ENCODE assay signal across 9 mouse cellular contexts in genomic region chr10:79840091-79840490, GRCm38 (mm10). TPM values are rescaled to one million over a fixed set of nuclear protein-coding genes. Genes with fewer than 3 reads are reported as not detected.
DNase-seq lines count a peak whose midpoint lies in the region; ATAC-seq and TF ChIP-seq lines count a peak whose summit lies in the region.
"Had no signal": no experiment of that assay in that cellular context is flagged by ENCODE, and none has a peak within 500 bp of the region (broad histone marks: within the 10 kb centered on the region; RNA-seq: fewer than 3 reads in every experiment).

No protein-coding gene starts in this region.

- no peak for TF ChIP-seq CTCF in heart, adult 2 months (IDR thresholded peaks at IDR 0.05)
- no peak for TF ChIP-seq CTCF in lung, postnatal 0 days (IDR thresholded peaks at IDR 0.05)

- WGBS in heart, adult 2 months, result 93% methylated on average over 3 of the region's 3 CpGs
- WGBS in lung, postnatal 0 days, result 89% methylated on average over 3 of the region's 3 CpGs
- WGBS in limb, embryonic 10.5 days, result 88% methylated on average over 3 of the region's 3 CpGs
- 87% methylated on average over 3 of the region's 3 CpGs for WGBS in stomach, embryonic 15.5 days

- peaks cover 7% of the 10 kb centered on the region for H3K4me1 ChIP-seq in heart, adult 2 months (ENCODE audit: control insufficient read depth, insufficient read depth, low read length)
- H3K4me1 ChIP-seq in lung, postnatal 0 days (ENCODE audit: insufficient read depth, low read depth, low read length), result peaks cover 3% of the 10 kb centered on the region; the same call in 1 of the 2 replicates
- H3K4me1 ChIP-seq in limb, embryonic 10.5 days, result peaks cover 31% of the 10 kb centered on the region
- H3K4me1 ChIP-seq in stomach, embryonic 15.5 days, result peaks cover 20% of the 10 kb centered on the region

- H3K9ac ChIP-seq in heart, adult 2 months (ENCODE audit: low read depth, low read length), result no peak overlapping the region
- no peak overlapping the region for H3K9ac ChIP-seq in lung, postnatal 0 days (replicated peaks; ENCODE audit: low read depth)
- no peak overlapping the region for H3K9ac ChIP-seq in stomach, embryonic 15.5 days

- no peak for DNase-seq in heart, adult 2 months
- no peak for DNase-seq in heart, adult 18-20 months
- no peak for DNase-seq in lung, postnatal 0 days (ENCODE audit: low spot score)
- no peak for DNase-seq in lung, postnatal 10 days
- no peak for DNase-seq in limb, embryonic 10.5 days (ENCODE audit: low spot score)
- DNase-seq in retina, postnatal 1 day, result no peak

- intact Hi-C loops in heart, adult 2 months (cut with DNase I), result loop anchor here (1.0 kb wide), 1 partner anchor 12 kb away; no protein-coding TSS in a partner anchor

- H3K4me2 ChIP-seq in lung, postnatal 0 days (replicated peaks; ENCODE audit: low read depth, low read length), result peak overlapping the region; percentile 62; the same call in 1 of the 2 replicates
- no peak overlapping the region; the same call in 1 of the 2 replicates for H3K4me2 ChIP-seq in stomach, embryonic 15.5 days

- H3K9me3 ChIP-seq in lung, postnatal 0 days (ENCODE audit: low read length), result no peaks in the 10 kb centered on the region
- H3K9me3 ChIP-seq in limb, embryonic 10.5 days (replicated peaks), result no peaks in the 10 kb centered on the region
- H3K9me3 ChIP-seq in stomach, embryonic 15.5 days, result no peaks in the 10 kb centered on the region

- TF ChIP-seq EP300 in heart, adult 2 months (IDR thresholded peaks at IDR 0.05; ENCODE audit: insufficient read depth, low read depth, low read length), result no peak
- no peak for TF ChIP-seq EP300 in lung, postnatal 0 days (IDR thresholded peaks at IDR 0.05)

- no peak for ATAC-seq in lung, postnatal 0 days
- ATAC-seq in stomach, embryonic 15.5 days (ENCODE audit: insufficient read depth, low FRiP score, low read depth), result no peak
- ATAC-seq in erythroid progenitor cell, adult 5-6 weeks (replicated peaks; ENCODE audit: low FRiP score, poor library complexity, severe bottlenecking), result no peak

- no peaks in the 10 kb centered on the region for H3K27me3 ChIP-seq in heart, adult 2 months (ENCODE audit: control insufficient read depth, insufficient read depth, low read length)
- H3K27me3 ChIP-seq in lung, postnatal 0 days (replicated peaks; ENCODE audit: insufficient read depth, low read length), result no peaks in the 10 kb centered on the region
- no peaks in the 10 kb centered on the region for H3K27me3 ChIP-seq in limb, embryonic 10.5 days (ENCODE audit: low read depth, poor library complexity, severe bottlenecking)
- no peaks in the 10 kb centered on the region for H3K27me3 ChIP-seq in stomach, embryonic 15.5 days (replicated peaks)

- no peaks in the 10 kb centered on the region for H3K79me2 ChIP-seq in heart, adult 2 months (replicated peaks; ENCODE audit: control insufficient read depth, insufficient read depth, low read length)

- H3K36me3 ChIP-seq in heart, adult 2 months (ENCODE audit: control insufficient read depth, insufficient read depth, low read length), result no peaks in the 10 kb centered on the region
- no peaks in the 10 kb centered on the region for H3K36me3 ChIP-seq in lung, postnatal 0 days (ENCODE audit: insufficient read depth, low read length)
- no peaks in the 10 kb centered on the region for H3K36me3 ChIP-seq in limb, embryonic 10.5 days
- no peaks in the 10 kb centered on the region for H3K36me3 ChIP-seq in stomach, embryonic 15.5 days

- H3K4me3 ChIP-seq in heart, adult 2 months, result no peak overlapping the region; the same call in 1 of the 2 replicates
- H3K4me3 ChIP-seq in lung, postnatal 0 days (ENCODE audit: low read depth, low read length), result no peak overlapping the region
- peak overlapping the region; percentile 50 for H3K4me3 ChIP-seq in limb, embryonic 10.5 days
- H3K4me3 ChIP-seq in stomach, embryonic 15.5 days (replicated peaks), result no peak overlapping the region

- H3K27ac ChIP-seq in heart, adult 2 months, result peak overlapping the region; percentile 93
- peak overlapping the region; percentile 88 for H3K27ac ChIP-seq in lung, postnatal 0 days (ENCODE audit: low read length)
- H3K27ac ChIP-seq in limb, embryonic 10.5 days, result peak overlapping the region; percentile 90
- peak overlapping the region; percentile 95 for H3K27ac ChIP-seq in stomach, embryonic 15.5 days

- no peak for TF ChIP-seq POLR2A in heart, adult 2 months (IDR thresholded peaks at IDR 0.05; ENCODE audit: insufficient read depth, low read depth, low read length)

RNA-seq across cellular contexts. Expression of gene Ptbp1, which starts 14.1 kb away (rescaled TPM):
- 10 to 100 TPM; 43.9 to 51.8 TPM for total RNA-seq in heart, adult 2 months (2021)
- 47.5 and 52.6 TPM in 2 replicates for polyA plus RNA-seq in heart, adult 2 months (2012; rRNA removed)
- total RNA-seq in heart, adult 18-20 months (2021), result 10 to 100 TPM; 35.8 to 39.9 TPM
- polyA plus RNA-seq in lung, postnatal 0 days (2015; fragmentation: Nextera tagmentation; extraction: Ambion mirVana), result 107 and 109 TPM in 2 replicates
- polyA plus RNA-seq in limb, embryonic 10.5 days (2016; fragmentation: Nextera tagmentation; extraction: Ambion mirVana), result 485 and 494 TPM in 2 replicates
- 295 and 299 TPM in 2 replicates for polyA plus RNA-seq in stomach, embryonic 15.5 days (2015; fragmentation: Nextera tagmentation; extraction: Ambion mirVana)
- total RNA-seq in erythroid progenitor cell, adult 5-6 weeks (2015; ENCODE audit: low replicate concordance), result 134 and 185 TPM in 2 replicates
- 89.3 and 94.7 TPM in 2 replicates for total RNA-seq in erythroid progenitor cell, adult 5-6 weeks (2017; ENCODE audit: low replicate concordance)

RNA-seq across cellular contexts. Expression of gene Misp, which starts 19.3 kb away (rescaled TPM):
- total RNA-seq in heart, adult 2 months (2021), result under 1 TPM; 0.50 to 0.52 TPM
- 0.26 and 0.82 TPM in 2 replicates for polyA plus RNA-seq in heart, adult 2 months (2012; rRNA removed)
- total RNA-seq in heart, adult 18-20 months (2021), result under 1 TPM; 0.42 to 0.67 TPM
- 10.5 and 10.6 TPM in 2 replicates for polyA plus RNA-seq in lung, postnatal 0 days (2015; fragmentation: Nextera tagmentation; extraction: Ambion mirVana)
- 0.60 TPM in 1 of 2 replicates, not detected in the other for polyA plus RNA-seq in limb, embryonic 10.5 days (2016; fragmentation: Nextera tagmentation; extraction: Ambion mirVana)
- 50.0 and 67.2 TPM in 2 replicates for polyA plus RNA-seq in stomach, embryonic 15.5 days (2015; fragmentation: Nextera tagmentation; extraction: Ambion mirVana)
- total RNA-seq in erythroid progenitor cell, adult 5-6 weeks (2015; ENCODE audit: low replicate concordance), result not detected in 2 replicates
- not detected in 2 replicates for total RNA-seq in erythroid progenitor cell, adult 5-6 weeks (2017; ENCODE audit: low replicate concordance)

RNA-seq across cellular contexts. Expression of gene Prtn3, which starts 34.2 kb away (rescaled TPM):
- total RNA-seq in heart, adult 2 months (2021), result 1 to 10 TPM in 1 of 2 experiments, under 1 TPM in 1; 0.55 to 1.2 TPM
- polyA plus RNA-seq in heart, adult 2 months (2012; rRNA removed), result 0.84 TPM in 1 of 2 replicates, not detected in the other
- not detected for total RNA-seq in heart, adult 18-20 months (2021)
- polyA plus RNA-seq in lung, postnatal 0 days (2015; fragmentation: Nextera tagmentation; extraction: Ambion mirVana), result 2.2 and 2.4 TPM in 2 replicates
- polyA plus RNA-seq in limb, embryonic 10.5 days (2016; fragmentation: Nextera tagmentation; extraction: Ambion mirVana), result 9.1 and 15.3 TPM in 2 replicates
- polyA plus RNA-seq in stomach, embryonic 15.5 days (2015; fragmentation: Nextera tagmentation; extraction: Ambion mirVana), result 5.2 and 10.6 TPM in 2 replicates
- 247 and 296 TPM in 2 replicates for total RNA-seq in erythroid progenitor cell, adult 5-6 weeks (2015; ENCODE audit: low replicate concordance)
- total RNA-seq in erythroid progenitor cell, adult 5-6 weeks (2017; ENCODE audit: low replicate concordance), result 52.3 and 54.7 TPM in 2 replicates

RNA-seq across cellular contexts. Expression of gene Plppr3, which starts 34.3 kb away (rescaled TPM):
- under 1 TPM; 0.20 to 0.31 TPM for total RNA-seq in heart, adult 2 months (2021)
- polyA plus RNA-seq in heart, adult 2 months (2012; rRNA removed), result 0.50 and 0.80 TPM in 2 replicates
- under 1 TPM; 0.12 to 0.18 TPM for total RNA-seq in heart, adult 18-20 months (2021)
- polyA plus RNA-seq in lung, postnatal 0 days (2015; fragmentation: Nextera tagmentation; extraction: Ambion mirVana), result 3.9 and 4.8 TPM in 2 replicates
- 108 and 140 TPM in 2 replicates for polyA plus RNA-seq in limb, embryonic 10.5 days (2016; fragmentation: Nextera tagmentation; extraction: Ambion mirVana)
- polyA plus RNA-seq in stomach, embryonic 15.5 days (2015; fragmentation: Nextera tagmentation; extraction: Ambion mirVana), result 32.9 and 36.1 TPM in 2 replicates
- total RNA-seq in erythroid progenitor cell, adult 5-6 weeks (2015; ENCODE audit: low replicate concordance), result 0.84 TPM in 1 of 2 replicates, not detected in the other
- 0.83 and 1.7 TPM in 2 replicates for total RNA-seq in erythroid progenitor cell, adult 5-6 weeks (2017; ENCODE audit: low replicate concordance)

RNA-seq across cellular contexts. Expression of gene Elane, which starts 46.0 kb away (rescaled TPM):
- total RNA-seq in heart, adult 2 months (2021), result not detected
- 0.23 TPM in 1 of 2 replicates, not detected in the other for polyA plus RNA-seq in heart, adult 2 months (2012; rRNA removed)
- total RNA-seq in heart, adult 18-20 months (2021), result not detected
- 0.92 TPM in 1 of 2 replicates, not detected in the other for polyA plus RNA-seq in lung, postnatal 0 days (2015; fragmentation: Nextera tagmentation; extraction: Ambion mirVana)
- polyA plus RNA-seq in limb, embryonic 10.5 days (2016; fragmentation: Nextera tagmentation; extraction: Ambion mirVana), result not detected in 2 replicates
- polyA plus RNA-seq in stomach, embryonic 15.5 days (2015; fragmentation: Nextera tagmentation; extraction: Ambion mirVana), result 3.8 and 11.1 TPM in 2 replicates
- 613 and 617 TPM in 2 replicates for total RNA-seq in erythroid progenitor cell, adult 5-6 weeks (2015; ENCODE audit: low replicate concordance)
- 146 and 166 TPM in 2 replicates for total RNA-seq in erythroid progenitor cell, adult 5-6 weeks (2017; ENCODE audit: low replicate concordance)
- total RNA-seq: layer of hippocampus, postnatal 36 days had no signal
